Mouse (Mus musculus): ENCODE measurements around the gene Zcchc14. TPM values are rescaled to one million over a fixed set of nuclear protein-coding genes. Genes with fewer than 3 reads are reported as not detected.

Zcchc14 gene
- total RNA-seq, 2 experiments from 2014 or later = not detected

DNA sequence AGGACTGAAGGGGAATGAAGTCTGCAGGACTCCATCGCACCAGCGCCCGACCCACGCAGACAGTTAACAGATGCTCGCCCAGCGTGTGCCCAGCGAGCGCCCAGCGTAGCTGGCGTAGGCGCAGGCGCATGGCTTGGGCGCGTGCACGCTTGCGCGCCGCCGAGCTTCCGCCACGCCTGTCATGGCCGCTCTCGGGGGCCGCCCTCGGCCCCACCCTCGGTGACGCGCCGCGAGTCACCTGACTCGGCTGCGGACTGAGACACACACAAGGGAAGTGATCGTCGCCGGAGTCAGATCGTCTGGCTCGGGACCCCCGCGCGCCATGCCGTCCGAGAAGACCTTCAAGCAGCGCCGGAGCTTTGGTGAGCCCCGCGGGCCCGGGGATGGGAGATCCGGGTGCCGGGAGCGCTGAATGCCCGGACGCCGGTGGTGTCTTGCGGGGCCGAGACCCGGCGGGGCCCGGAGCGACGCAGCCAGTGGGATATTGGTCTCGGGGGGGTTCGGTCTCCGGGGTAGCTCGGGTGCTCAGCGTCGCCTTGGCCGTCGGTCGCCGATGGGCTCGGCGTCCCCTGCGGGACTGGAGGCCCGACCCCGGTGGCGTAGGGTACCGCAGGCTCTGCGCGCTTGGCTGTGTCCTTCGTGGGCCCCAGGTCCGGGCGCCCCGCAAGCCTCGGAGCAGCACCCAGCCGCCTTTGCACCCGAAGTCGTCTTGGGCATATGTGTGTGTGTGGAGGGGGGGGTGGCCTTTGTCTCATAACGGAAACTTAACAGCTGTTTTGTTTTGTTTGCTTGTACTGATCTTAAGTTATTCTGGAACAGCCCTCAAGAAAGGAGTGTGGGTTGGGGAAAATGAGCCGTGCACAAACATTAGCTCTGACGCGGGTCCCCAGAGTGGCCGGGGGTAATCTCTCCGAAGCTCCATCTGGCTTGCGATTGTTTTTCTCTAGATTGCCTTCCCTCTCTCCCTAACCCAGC lies 62.2 kb downstream of the Zcchc14 start, which contains the start of gene Map1lc3b:
Map1lc3b (plus strand) TSS at position 159 of the 975 bp plus-strand sequence.
- peak; percentile 75 for ATAC-seq (replicated peaks; ENCODE audit: poor library complexity, severe bottlenecking)

DNA sequence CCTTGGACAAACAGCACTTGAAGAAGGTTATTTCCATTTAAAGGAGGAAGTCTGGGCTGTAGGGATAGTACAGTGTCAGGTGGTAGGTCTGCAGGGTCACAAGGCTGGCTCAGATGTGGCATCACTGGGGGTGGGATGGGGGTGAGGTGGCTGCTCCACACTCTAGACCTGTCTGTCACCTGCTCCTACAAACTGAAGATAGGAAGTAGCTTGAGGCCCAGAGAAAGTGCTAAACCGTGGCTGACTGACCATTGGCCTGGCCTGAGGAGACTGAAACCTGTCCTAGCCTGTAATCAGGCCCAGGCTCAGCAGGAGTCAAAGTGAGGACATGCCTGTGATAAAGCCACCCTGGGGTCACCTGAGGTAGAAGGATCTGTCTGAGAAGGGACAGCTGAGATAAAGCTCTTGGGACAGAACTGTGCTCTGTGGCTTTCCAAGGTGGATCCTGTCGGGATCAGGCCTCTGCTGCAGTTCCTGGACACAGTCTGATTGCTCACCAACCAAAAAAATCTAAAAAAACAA lies 63.4 kb downstream of the Zcchc14 start:
- ATAC-seq (replicated peaks; ENCODE audit: poor library complexity, severe bottlenecking) = no peak

DNA sequence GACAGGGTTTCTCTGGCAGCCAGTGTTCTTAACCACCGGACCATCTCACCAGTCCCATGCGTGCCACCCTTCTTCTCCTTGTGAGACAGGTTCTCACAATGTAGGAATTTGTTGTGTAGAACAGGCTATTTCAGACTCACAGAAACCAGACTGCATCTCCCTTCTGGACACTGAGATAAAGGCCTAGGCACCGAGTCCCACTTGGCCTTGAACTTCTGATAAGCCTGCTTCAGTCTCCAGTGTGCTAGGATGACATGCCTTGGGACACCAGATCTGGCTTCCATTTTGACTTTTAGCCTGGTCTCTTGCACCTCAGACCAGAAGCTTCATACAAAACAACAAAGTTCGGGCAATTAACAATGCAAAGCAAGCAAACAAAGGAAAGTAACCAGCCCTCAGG lies 64.0 kb downstream of the Zcchc14 start:
- ATAC-seq (replicated peaks; ENCODE audit: poor library complexity, severe bottlenecking) = no peak

GRCm38 (mm10) chr8:121585159-121585825 lies 67.4 kb downstream of the Zcchc14 start:
- peak; percentile 87 for ATAC-seq (replicated peaks; ENCODE audit: poor library complexity, severe bottlenecking)

- ATAC-seq (replicated peaks; ENCODE audit: poor library complexity, severe bottlenecking) = no peak
These were observed 68.0 kb downstream of the Zcchc14 start for GRCm38 (mm10) chr8:121584730-121585129.

GRCm38 (mm10) chr8:121583653-121584052 lies 69.0 kb downstream of the Zcchc14 start:
- no peak for ATAC-seq (replicated peaks; ENCODE audit: poor library complexity, severe bottlenecking)

DNA sequence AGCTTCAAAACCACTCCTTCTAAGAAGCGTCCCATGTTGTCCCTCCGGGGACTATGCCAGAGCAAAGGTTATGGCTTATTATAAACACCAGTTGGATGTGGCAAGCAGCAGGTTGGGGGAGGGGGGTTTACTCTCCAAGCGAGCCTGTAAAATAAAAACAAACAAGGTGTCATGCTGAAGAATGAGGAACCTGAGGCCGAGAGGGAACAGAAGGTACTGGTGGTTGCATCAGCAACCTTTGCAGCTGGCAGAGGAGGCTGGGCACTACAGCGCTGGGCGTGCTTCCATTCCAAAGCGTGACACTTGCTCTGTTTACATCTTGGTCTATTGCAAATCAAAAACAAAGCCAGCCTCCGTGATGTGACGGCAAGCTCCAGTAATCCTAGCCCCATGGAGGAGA lies 72.2 kb downstream of the Zcchc14 start:
- ATAC-seq (replicated peaks; ENCODE audit: poor library complexity, severe bottlenecking) = peak; percentile 42

DNA sequence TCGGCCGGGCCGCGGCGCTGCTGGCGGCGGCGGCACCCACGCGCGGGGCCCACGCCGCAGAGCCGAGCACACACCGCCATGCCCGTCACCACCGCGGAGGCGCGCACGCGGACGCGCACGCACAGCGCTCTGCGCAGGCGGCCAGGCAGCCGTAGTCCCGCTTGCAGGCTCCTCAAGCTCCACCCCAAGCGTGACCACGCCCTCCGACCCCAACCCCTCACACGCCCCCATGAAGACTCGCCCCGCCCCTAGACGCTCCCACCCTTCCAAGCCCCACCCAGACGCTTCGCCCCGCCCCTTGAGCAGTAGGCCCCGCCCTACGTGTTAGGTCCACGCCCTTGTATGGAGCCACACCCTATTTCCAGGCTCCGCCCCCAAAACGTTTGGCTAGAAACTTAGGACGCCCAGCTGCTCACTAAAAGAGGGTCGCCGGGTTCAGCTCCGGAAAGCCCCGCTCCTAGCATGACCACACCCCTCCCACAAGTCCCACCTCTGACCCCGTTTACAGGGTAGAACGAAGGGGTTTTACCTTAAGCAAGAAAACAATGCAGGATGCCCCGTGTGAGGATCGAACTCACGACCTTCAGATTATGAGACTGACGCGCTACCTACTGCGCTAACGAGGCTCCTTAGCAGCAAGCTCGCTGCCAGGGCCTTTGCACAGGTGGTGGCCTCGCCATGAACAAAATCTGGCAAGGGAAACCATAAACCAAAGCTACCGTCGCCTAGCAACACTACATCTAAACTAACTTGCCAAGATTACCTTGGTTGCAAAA lies 73.8 kb downstream of the Zcchc14 start, which contains the start of gene Fbxo31:
Fbxo31 (minus strand) TSS at position 131 of the 776 bp plus-strand sequence.
- peak; percentile 72 for ATAC-seq (replicated peaks; ENCODE audit: poor library complexity, severe bottlenecking)

- ATAC-seq (replicated peaks; ENCODE audit: poor library complexity, severe bottlenecking) = peak; percentile 30
These were observed 74.7 kb downstream of the Zcchc14 start for GRCm38 (mm10) chr8:121577751-121578675.

DNA sequence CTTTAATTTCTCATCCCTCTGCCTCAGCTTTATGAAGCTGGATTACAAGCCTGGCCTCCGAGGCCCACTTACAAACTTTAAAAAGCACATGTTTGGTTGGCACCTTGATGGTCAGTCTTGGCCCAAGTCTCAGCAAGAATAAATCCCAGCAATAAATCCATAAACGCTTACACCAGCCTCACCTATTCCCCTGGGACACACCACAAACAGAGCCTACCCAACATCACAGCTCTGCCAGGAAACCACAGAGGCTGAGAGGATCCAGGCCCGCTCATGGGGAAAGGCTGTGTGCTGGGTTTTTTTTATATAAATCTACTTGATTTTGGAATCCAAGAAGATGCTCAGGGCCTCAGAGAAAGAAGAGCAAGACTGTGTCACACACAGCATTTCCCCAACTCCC lies 77.0 kb downstream of the Zcchc14 start:
- ATAC-seq (replicated peaks; ENCODE audit: poor library complexity, severe bottlenecking) = no peak

DNA sequence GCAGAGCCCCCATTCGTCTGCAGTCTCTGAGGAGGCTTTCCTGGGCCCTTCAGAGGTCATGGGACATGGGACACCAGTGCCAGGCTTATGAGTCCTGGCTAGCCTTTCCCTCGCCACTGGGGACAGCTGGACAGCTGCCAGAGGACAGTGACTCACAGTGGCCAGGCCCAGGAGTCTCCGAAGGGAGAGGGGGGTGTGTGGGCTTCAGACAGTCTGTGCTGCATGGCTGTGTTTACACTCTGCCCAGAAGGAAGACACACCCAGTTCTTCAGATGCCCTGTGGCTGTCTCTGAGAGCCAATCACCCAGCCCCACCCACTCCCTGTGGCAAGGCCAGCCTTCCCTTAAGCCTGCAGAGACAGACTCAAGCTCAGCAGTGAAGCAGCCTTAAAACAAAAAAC lies 79.4 kb downstream of the Zcchc14 start:
- peak; percentile 25 for ATAC-seq (replicated peaks; ENCODE audit: poor library complexity, severe bottlenecking)

GRCm38 (mm10) chr8:121572121-121572520 lies 80.6 kb downstream of the Zcchc14 start:
- no peak for ATAC-seq (replicated peaks; ENCODE audit: poor library complexity, severe bottlenecking)

GRCm38 (mm10) chr8:121570801-121571200 lies 81.9 kb downstream of the Zcchc14 start:
- ATAC-seq (replicated peaks; ENCODE audit: poor library complexity, severe bottlenecking) = peak; percentile 3; the same call in 1 of the 2 replicates

- peak; percentile 91 for ATAC-seq (replicated peaks; ENCODE audit: poor library complexity, severe bottlenecking)
These were observed 82.4 kb downstream of the Zcchc14 start for GRCm38 (mm10) chr8:121570335-121570734.

DNA sequence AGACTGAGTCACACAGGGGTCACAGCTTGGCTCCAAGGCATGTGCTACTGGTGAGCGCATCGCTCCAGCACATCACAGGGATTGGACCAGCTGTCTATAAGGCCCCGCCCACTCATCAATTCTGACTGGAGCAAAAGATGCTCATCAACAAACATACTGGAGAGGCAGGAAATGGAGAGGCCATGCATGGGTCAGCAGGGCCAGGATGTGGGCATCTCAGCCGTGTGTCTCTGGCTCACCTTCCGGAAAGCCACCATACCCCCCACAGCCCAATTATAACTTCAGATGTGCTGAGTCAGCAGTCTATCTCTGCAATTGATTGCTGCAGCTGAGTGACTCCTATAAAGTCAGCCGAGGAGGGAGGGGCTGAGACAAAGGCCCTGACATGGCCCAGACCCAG lies 84.4 kb downstream of the Zcchc14 start:
- ATAC-seq (replicated peaks; ENCODE audit: poor library complexity, severe bottlenecking) = no peak

DNA sequence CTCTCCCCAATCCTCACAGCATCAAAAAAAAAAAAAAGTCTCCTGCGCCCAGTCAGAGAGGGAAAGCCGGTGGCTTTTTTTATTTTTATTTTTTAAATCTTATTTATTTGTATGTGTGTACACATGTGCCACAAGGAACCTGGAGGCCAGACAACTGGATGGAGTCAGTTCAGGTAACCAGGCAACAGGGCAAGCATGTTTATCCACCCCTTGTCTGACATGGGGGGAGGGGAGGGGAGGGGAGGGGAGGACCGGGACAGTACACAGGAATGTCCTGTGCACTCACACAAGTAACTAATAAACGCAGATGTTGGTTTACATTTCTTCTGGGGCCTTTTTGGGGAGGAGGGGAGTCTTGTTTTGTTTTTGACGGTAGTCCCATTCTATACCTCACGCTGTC lies 89.0 kb downstream of the Zcchc14 start:
- no peak for ATAC-seq (replicated peaks; ENCODE audit: poor library complexity, severe bottlenecking)

- ATAC-seq (replicated peaks; ENCODE audit: poor library complexity, severe bottlenecking) = no peak
These were observed 89.8 kb downstream of the Zcchc14 start for GRCm38 (mm10) chr8:121562941-121563351.

DNA sequence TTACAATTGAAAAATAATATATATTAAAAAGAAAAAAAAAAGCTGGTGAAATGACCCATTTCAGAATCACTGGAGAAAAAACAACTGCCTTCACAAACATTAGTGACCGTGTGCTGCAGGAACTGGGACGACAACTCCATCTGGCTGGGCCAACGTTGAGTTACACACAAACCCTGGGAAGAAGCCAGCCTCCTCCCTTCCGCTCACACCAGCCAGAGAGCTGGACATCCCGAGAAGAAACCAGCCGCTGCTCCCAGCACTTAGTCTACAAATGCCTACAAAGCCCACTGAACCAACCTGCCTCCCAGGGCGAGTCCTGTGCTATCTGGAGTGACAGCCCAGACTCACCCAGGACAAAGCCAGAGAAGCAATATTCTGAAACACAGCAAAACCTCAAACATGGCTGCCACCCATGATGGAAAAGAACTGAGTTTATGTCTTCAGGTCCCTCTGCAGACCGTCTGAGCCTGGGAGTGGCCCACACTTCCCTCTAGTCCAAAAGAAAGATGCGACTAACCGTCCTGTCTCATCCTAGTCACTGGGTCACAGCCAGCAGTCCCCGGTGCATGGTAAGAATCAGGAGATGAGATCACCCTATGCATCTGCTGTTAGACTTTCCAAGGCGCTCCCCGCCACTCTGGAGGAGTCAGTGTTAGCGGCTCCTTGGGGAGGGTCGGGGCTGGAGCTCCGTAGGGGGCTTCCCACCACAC lies 90.9 kb downstream of the Zcchc14 start:
- no peak for ATAC-seq (replicated peaks; ENCODE audit: poor library complexity, severe bottlenecking)

Measured in granulocyte monocyte progenitor cell, adult 5-6 weeks (primary cell).